Mouse (Mus musculus) bone marrow, adult 2 months (tissue): ENCODE measurements around the gene Ror1.

Source experiments
- CTCF ChIP-seq: fragments of 200-500 bp; IDR thresholded peaks from 2 replicates; pipeline ENCODE4 v1.5.1; 2011; ENCODE audit warnings: low read length, control low read depth; ENCODE audit not compliant: control insufficient read depth, insufficient read depth
- POLR2A ChIP-seq: fragments of 200-500 bp; IDR thresholded peaks from 2 replicates; pipeline ENCODE4 v1.6.1; 2011; ENCODE audit warnings: low read depth, mild to moderate bottlenecking, control low read depth, low read length, borderline replicate concordance; ENCODE audit not compliant: control insufficient read depth

DNA sequence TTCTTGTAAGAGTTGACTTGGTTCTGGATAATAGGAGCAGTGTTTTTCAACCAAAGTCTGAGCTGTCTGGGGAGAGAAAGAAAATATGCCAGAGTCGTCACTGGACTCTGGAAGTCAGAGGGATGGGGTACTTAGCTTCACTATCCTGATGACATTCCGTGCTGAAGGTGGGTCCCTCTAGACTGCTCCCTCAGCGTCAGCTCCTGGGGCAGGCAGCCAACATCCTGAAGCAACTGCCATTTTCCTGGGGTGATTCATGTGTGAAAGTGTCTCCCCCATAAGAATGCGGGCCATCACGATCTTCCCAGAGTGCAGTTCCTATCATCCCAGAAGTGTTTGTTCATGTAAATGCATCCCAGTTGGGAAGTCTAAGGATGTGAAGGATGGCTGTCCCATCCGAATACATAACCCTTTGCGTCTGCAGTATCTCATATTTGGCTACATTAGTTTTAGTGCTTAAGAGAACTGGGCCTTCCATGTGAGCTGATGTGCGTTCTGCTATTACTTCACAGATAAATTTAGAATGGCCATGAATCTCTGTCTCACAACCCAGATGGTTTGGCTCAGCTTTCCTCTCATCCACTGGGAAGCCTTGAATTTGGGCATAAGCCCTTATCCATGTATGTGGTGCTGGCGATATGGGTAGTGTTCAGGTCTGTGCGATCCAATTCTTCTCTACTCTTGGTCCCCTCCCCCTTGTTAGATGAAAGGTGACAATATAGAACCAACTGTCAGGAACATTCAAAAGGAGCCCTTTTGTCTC, 216.4 kb downstream of the Ror1 start:
- TF ChIP-seq POLR2A (no peak), CTCF (no peak)
